Comparison of ENCODE assay signal across 8 mouse cellular contexts in the genomic region with DNA sequence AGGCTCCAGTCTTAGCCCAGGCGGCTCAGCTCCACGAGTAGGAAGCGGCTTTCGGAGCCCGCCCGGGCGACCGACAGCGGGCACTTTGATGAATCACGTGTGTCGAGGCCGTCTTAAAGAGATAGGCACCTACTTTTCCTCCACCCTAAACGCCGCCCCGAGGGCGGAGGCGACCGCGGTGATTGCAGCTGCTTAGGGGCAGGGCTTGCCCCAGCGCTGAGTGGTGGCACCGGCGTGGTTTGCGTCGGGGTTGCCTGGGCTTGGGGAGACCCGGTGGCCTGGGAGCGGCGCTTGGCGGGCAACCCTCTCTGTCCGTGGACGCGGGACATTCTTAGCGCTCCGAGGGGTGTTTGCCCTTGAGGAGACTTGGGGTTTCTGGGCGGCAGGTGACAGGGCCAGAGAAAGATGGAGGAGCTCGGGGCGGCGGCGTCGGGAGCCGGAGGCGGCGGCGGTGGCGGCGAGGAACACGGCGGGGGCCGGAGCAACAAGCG. TPM values are rescaled to one million over a fixed set of nuclear protein-coding genes. Genes with fewer than 3 reads are reported as not detected.
A peak's percentile ranks its signal among the peaks of the same experiment; 100 is the strongest.
DNase-seq lines count a peak whose midpoint lies in the region; ATAC-seq and TF ChIP-seq lines count a peak whose summit lies in the region.

Gene Diaph2, plus strand, starts transcription at position 172 of the 491 bp plus-strand sequence.

- H3K4me1 ChIP-seq in cortical plate, adult 2 months (ENCODE audit: control insufficient read depth, insufficient read depth, low read length), result no peaks in the 10 kb centered on the region

- TF ChIP-seq CTCF in cortical plate, adult 2 months (IDR thresholded peaks at IDR 0.05; ENCODE audit: extremely low read depth, insufficient read depth, low read length), result no peak
- no peak for TF ChIP-seq CTCF in left cerebral cortex, adult 2 months (IDR thresholded peaks at IDR 0.05)

- H3K27ac ChIP-seq in cortical plate, adult 2 months (ENCODE audit: insufficient read depth, low read length), result peak within 1 kb of the TSS; percentile 28
- H3K27ac ChIP-seq in left cerebral cortex, adult 2 months, result peak within 1 kb of the TSS; percentile 83

- peak; percentile 62 to 73 for DNase-seq in gastrocnemius, adult 8-10 months (ENCODE audit: low spot score in 2 of 2)
- peak; percentile 8 for DNase-seq in hindlimb bud, embryonic 11.5 days (ENCODE audit: extremely low spot score, low read depth, low spot score)
- DNase-seq in left cerebral cortex, adult 2 months (ENCODE audit: extremely low spot score in 1 of 2, low spot score in 2 of 2), result peak; percentile 65 to 70
- peak; percentile 68 for DNase-seq in right cerebral cortex, adult 18-20 months
- peak; percentile 66 for DNase-seq in urinary bladder, adult 2 months (ENCODE audit: low spot score)

- TF ChIP-seq POLR2A in cortical plate, adult 2 months (IDR thresholded peaks at IDR 0.05; ENCODE audit: extremely low read depth, insufficient read depth, low read length), result peak; percentile 39; the same call in 1 of the 2 replicates

- ATAC-seq in activated CD4-positive, CD25-positive, alpha-beta regulatory T cell, adult 4 months, result peak; percentile 98
- peak; percentile 93 for ATAC-seq in megakaryocyte, adult 5-6 weeks (ENCODE audit: poor library complexity, severe bottlenecking)

- H3K4me3 ChIP-seq in cortical plate, adult 2 months (ENCODE audit: insufficient read depth, low read length), result peak within 1 kb of the TSS; percentile 80
- peak within 1 kb of the TSS; percentile 63 for H3K4me3 ChIP-seq in left cerebral cortex, adult 2 months

- intact Hi-C loops in left cerebral cortex, adult 2 months (cut with DNase I), result loop anchor here (10.0 kb wide), 1 partner anchor 445 kb away; no protein-coding TSS in a partner anchor

RNA-seq across cellular contexts. Expression of gene Diaph2, which starts in this region (rescaled TPM):
- 1 to 10 TPM; 6.1 to 6.2 TPM for polyA plus RNA-seq in activated CD4-positive, CD25-positive, alpha-beta regulatory T cell, adult 4 months (2017; shearing (Covaris generic))
- 8.3 and 9.2 TPM in 2 replicates for polyA plus RNA-seq in cortical plate, adult 2 months (2012; rRNA removed)
- 1 to 10 TPM; 2.8 to 4.7 (median 3.7) TPM for total RNA-seq in gastrocnemius, adult 8-10 months (2022)
- 10 to 100 TPM; 26.6 to 27.4 TPM for total RNA-seq in left cerebral cortex, adult 2 months (2021)
- total RNA-seq in megakaryocyte, adult 5-6 weeks (2015), result 71.5 and 75.0 TPM in 2 replicates
- total RNA-seq in megakaryocyte, adult 5-6 weeks (2017), result 33.8 and 36.5 TPM in 2 replicates
- polyA plus RNA-seq in urinary bladder, adult 2 months (2012; rRNA removed), result 10.6 and 12.6 TPM in 2 replicates

Comparison
In these comparisons a context has a peak if more than half of its experiments do, and no peak if none do; other contexts are left out.
1. Peak in every context shown above with its lines: DNase-seq, ATAC-seq, H3K4me3 ChIP-seq and H3K27ac ChIP-seq.
2. RNA of gene Diaph2 (total RNA-seq): 33.8 to 75.0 TPM in megakaryocyte, adult 5-6 weeks and 26.6 to 27.4 TPM in left cerebral cortex, adult 2 months; 2.8 to 4.7 TPM in gastrocnemius, adult 8-10 months; every median in the first group is over 4 times any median in the second.
3. DNase-seq: peak in every context shown above with its lines; median percentile 68 in right cerebral cortex, adult 18-20 months; 68 in gastrocnemius, adult 8-10 months; 68 in left cerebral cortex, adult 2 months; 66 in urinary bladder, adult 2 months; 8 in hindlimb bud, embryonic 11.5 days.